Mouse (Mus musculus): ENCODE results near the gene Gm17409. TPM values are rescaled to one million over a fixed set of nuclear protein-coding genes. Genes with fewer than 3 reads are reported as not detected.

Gm17409 gene
- total and polyA plus RNA-seq, 2 experiments: not detected

DNA sequence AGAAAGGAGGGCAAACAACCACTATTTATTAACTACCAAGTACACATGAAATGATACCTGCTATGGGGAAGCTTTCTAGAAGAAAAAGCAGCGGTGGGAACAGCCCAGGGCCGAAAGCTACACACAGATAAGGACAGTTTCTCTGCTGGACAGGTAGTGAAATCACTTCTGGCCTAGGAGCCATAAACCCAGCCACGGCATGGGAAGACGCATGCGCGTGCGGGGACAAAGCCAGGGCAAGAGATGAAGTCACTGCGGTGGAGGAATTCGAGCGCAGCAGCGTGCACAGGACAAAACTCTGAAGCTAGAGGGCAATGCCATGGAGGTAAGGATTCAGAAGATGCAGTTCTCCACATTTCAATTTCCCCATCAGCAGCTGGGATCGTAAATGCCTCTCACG, 34.4 kb upstream of the Gm17409 start:
- DNase-seq (ENCODE audit: extremely low read depth, low read depth, low spot score): no peak
- Histone ChIP-seq H3K4me1 (ENCODE audit: control insufficient read depth, insufficient read depth, low read length) (no peaks in the 10 kb centered on the region), H3K27me3 (ENCODE audit: control insufficient read depth, insufficient read depth, low read length) (no peaks in the 10 kb centered on the region), H3K9ac (ENCODE audit: low read depth, low read length) (no peak overlapping the region), H3K79me2 (ENCODE audit: control insufficient read depth, insufficient read depth, low read length) (no peaks in the 10 kb centered on the region), H3K27ac (replicated peaks; ENCODE audit: insufficient read depth, low read depth, low read length) (no peak overlapping the region), H3K36me3 (ENCODE audit: control insufficient read depth, insufficient read depth, low read length) (peaks cover 26% of the 10 kb centered on the region), H3K4me3 (ENCODE audit: insufficient read depth, low read depth, low read length) (no peak overlapping the region)
- TF ChIP-seq POLR2A (IDR thresholded peaks at IDR 0.05; ENCODE audit: extremely low read depth, insufficient read depth, low read length) (no peak), CTCF (IDR thresholded peaks at IDR 0.05; ENCODE audit: low read depth, low read length) (no peak)
- WGBS: 96% methylated on average over 13 of the region's 13 CpGs

DNA sequence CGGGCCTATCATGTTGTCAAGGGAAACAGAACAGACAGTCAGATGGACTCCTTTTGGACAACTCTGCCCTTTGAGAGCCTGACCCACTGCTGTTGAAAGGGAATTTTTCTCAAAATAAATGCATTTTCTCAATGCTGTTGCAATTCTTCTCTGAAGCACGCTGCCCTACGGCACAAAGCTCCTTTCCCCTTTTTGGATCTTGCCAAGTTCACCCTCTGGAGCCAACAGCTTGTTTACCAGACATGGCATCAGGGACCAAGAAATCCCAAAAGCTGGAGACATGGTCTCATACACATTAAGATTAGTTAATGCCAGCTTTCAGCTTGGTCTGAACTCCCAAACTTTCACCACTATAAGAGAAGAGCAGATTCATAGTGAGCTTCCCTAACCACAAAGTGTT, 33.0 kb upstream of the Gm17409 start:
- WGBS: 84% methylated on average over 3 of the region's 3 CpGs
- no peak for DNase-seq (ENCODE audit: extremely low read depth, low read depth, low spot score)

DNA sequence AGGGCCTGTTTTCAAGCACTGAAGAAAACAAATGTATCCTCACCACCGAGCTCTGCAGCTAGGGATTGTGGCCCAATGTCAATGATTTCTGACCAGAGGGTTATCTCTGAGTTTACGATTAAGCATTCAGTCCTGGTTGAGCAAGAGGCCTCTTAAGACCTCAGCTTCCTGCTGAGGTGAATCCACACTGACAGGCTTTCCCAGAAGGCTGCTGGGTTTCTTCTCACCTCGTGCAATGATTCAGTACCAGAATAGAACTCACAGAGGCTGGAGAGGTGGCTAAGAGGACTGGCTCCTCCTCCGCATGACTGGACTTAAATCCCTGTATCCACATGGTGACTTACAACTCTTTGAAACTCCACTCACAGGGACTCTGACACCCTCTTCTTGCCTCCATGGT, 26.8 kb upstream of the Gm17409 start:
- no peak for DNase-seq (ENCODE audit: extremely low read depth, low read depth, low spot score)
- Histone ChIP-seq H3K27ac (replicated peaks; ENCODE audit: insufficient read depth, low read depth, low read length) (no peak overlapping the region), H3K4me3 (ENCODE audit: insufficient read depth, low read depth, low read length) (no peak overlapping the region), H3K4me1 (ENCODE audit: control insufficient read depth, insufficient read depth, low read length) (no peaks in the 10 kb centered on the region), H3K27me3 (ENCODE audit: control insufficient read depth, insufficient read depth, low read length) (no peaks in the 10 kb centered on the region), H3K79me2 (ENCODE audit: control insufficient read depth, insufficient read depth, low read length) (no peaks in the 10 kb centered on the region), H3K9ac (ENCODE audit: low read depth, low read length) (no peak overlapping the region), H3K36me3 (ENCODE audit: control insufficient read depth, insufficient read depth, low read length) (peaks cover 29% of the 10 kb centered on the region)
- WGBS: 65% methylated on average over 4 of the region's 4 CpGs
- TF ChIP-seq POLR2A (IDR thresholded peaks at IDR 0.05; ENCODE audit: extremely low read depth, insufficient read depth, low read length): no peak
- TF ChIP-seq CTCF (IDR thresholded peaks at IDR 0.05; ENCODE audit: low read depth, low read length): no peak

More for the DNA sequence above, 33.0 kb upstream of the Gm17409 start:
- H3K9ac ChIP-seq (ENCODE audit: low read depth, low read length): no peak overlapping the region
- no peak overlapping the region for H3K27ac ChIP-seq (replicated peaks; ENCODE audit: insufficient read depth, low read depth, low read length)
- peaks cover 22% of the 10 kb centered on the region for H3K36me3 ChIP-seq (ENCODE audit: control insufficient read depth, insufficient read depth, low read length)
- no peaks in the 10 kb centered on the region for H3K79me2 ChIP-seq (ENCODE audit: control insufficient read depth, insufficient read depth, low read length)
- no peaks in the 10 kb centered on the region for H3K27me3 ChIP-seq (ENCODE audit: control insufficient read depth, insufficient read depth, low read length)
- no peak overlapping the region for H3K4me3 ChIP-seq (ENCODE audit: insufficient read depth, low read depth, low read length)
- H3K4me1 ChIP-seq (ENCODE audit: control insufficient read depth, insufficient read depth, low read length): no peaks in the 10 kb centered on the region
- TF ChIP-seq CTCF (IDR thresholded peaks at IDR 0.05; ENCODE audit: low read depth, low read length): no peak
- no peak for TF ChIP-seq POLR2A (IDR thresholded peaks at IDR 0.05; ENCODE audit: extremely low read depth, insufficient read depth, low read length)

DNA sequence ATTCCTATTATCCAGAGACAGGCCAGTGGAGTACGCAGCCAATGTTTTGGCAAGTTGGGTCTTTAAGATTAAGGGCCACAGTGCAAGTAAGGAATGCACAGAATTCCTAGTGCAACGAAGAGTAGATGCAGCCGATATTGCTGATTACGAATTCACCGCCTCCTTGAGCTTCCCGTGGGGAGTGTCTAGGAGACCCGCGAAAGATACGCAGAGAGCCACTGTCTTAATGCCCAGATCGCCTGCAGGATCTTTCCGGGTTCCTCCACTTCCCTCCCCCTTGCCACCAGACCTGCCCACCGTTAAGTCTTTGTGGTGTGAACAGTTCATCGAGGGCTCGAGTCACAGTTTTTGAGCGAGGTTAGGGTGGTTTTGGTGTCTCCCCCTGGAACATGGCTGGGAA, 22.9 kb upstream of the Gm17409 start:
- Histone ChIP-seq H3K27me3 (ENCODE audit: control insufficient read depth, insufficient read depth, low read length) (no peaks in the 10 kb centered on the region), H3K36me3 (ENCODE audit: control insufficient read depth, insufficient read depth, low read length) (peaks cover 29% of the 10 kb centered on the region), H3K27ac (replicated peaks; ENCODE audit: insufficient read depth, low read depth, low read length) (no peak overlapping the region), H3K4me3 (ENCODE audit: insufficient read depth, low read depth, low read length) (no peak overlapping the region), H3K4me1 (ENCODE audit: control insufficient read depth, insufficient read depth, low read length) (no peaks in the 10 kb centered on the region), H3K79me2 (ENCODE audit: control insufficient read depth, insufficient read depth, low read length) (no peaks in the 10 kb centered on the region), H3K9ac (ENCODE audit: low read depth, low read length) (no peak overlapping the region)
- WGBS: 98% methylated on average over 15 of the region's 15 CpGs
- no peak for TF ChIP-seq POLR2A (IDR thresholded peaks at IDR 0.05; ENCODE audit: extremely low read depth, insufficient read depth, low read length)
- no peak for TF ChIP-seq CTCF (IDR thresholded peaks at IDR 0.05; ENCODE audit: low read depth, low read length)
- DNase-seq (ENCODE audit: extremely low read depth, low read depth, low spot score): no peak

DNA sequence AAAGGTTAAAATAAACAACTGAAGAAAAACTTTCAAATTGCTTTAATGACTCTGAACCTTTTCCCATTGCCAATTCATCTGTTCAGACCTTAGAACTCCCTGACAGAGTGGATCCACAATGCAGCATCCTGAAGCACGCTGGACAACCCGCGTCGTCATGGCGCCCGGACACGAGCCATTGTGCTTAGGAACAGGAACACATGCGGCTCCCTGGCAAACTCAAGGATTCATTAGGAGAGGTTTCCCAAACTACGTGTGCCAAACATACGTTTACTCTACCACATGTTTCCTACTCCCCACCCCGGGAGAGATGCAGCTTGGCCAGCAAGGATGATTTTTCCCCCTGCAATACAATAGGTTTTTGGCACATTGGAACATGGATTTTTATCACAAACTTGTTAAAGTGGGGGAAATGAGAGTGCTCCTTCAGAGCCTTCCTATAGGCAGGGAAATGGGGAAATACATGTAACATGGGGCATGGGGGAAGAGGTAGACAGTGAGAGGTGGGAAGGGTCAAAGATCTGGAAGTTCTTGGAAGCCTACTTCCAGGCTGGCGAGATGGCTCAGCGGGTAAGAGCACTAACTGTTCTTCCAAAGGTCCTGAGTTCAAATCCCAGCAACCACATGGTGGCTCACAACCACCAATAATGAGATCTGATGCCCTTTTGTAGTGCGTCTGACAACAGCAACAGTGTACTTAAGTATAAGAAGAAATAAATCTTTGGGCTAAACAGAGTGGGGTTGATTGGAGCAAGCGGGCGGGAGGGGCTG, 15.6 kb upstream of the Gm17409 start:
- Histone ChIP-seq H3K4me1 (ENCODE audit: control insufficient read depth, insufficient read depth, low read length) (no peaks in the 10 kb centered on the region), H3K27ac (replicated peaks; ENCODE audit: insufficient read depth, low read depth, low read length) (no peak overlapping the region), H3K36me3 (ENCODE audit: control insufficient read depth, insufficient read depth, low read length) (peaks cover 26% of the 10 kb centered on the region), H3K27me3 (ENCODE audit: control insufficient read depth, insufficient read depth, low read length) (no peaks in the 10 kb centered on the region), H3K9ac (ENCODE audit: low read depth, low read length) (no peak overlapping the region), H3K79me2 (ENCODE audit: control insufficient read depth, insufficient read depth, low read length) (peaks cover 3% of the 10 kb centered on the region; the same call in 1 of the 2 replicates), H3K4me3 (ENCODE audit: insufficient read depth, low read depth, low read length) (no peak overlapping the region)
- no peak for DNase-seq (ENCODE audit: extremely low read depth, low read depth, low spot score)
- TF ChIP-seq CTCF (IDR thresholded peaks at IDR 0.05; ENCODE audit: low read depth, low read length): no peak
- no peak for TF ChIP-seq POLR2A (IDR thresholded peaks at IDR 0.05; ENCODE audit: extremely low read depth, insufficient read depth, low read length)
- 95% methylated on average over 16 of the region's 16 CpGs for WGBS

DNA sequence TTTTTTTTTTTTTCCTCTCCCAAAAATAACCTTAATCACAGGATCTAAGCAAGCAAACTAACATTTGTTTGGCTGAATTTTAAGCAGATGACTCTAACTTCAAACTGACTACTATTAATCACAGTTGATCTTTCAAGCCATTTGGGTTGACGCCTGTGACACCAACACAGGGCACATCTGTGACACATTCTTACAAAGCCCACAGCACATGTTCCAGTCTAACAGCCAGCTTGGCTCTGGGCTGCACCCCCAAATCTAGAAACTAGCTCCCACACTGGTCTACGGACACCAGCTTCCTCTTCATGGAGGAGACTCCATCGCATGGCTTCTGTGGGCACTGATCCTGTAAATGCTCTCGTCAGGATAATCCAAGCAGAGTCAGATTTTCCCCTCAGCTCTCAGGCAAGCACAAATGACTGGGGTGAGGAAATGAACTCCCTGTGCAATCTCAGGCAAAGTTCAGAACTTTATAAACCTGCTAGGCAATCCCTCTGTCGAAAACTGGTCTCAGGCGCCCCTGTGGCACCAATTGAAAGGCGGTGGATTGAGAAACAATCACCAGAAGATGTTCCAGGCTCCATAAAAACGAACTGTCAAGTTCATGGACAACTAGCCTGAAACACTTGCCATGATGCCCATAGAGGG, 13.0 kb upstream of the Gm17409 start:
- Histone ChIP-seq H3K36me3 (ENCODE audit: control insufficient read depth, insufficient read depth, low read length) (peaks cover 40% of the 10 kb centered on the region), H3K27me3 (ENCODE audit: control insufficient read depth, insufficient read depth, low read length) (no peaks in the 10 kb centered on the region), H3K9ac (ENCODE audit: low read depth, low read length) (no peak overlapping the region), H3K4me3 (ENCODE audit: insufficient read depth, low read depth, low read length) (no peak overlapping the region), H3K27ac (replicated peaks; ENCODE audit: insufficient read depth, low read depth, low read length) (no peak overlapping the region), H3K79me2 (ENCODE audit: control insufficient read depth, insufficient read depth, low read length) (peaks cover 3% of the 10 kb centered on the region; the same call in 1 of the 2 replicates), H3K4me1 (ENCODE audit: control insufficient read depth, insufficient read depth, low read length) (no peaks in the 10 kb centered on the region)
- no peak for TF ChIP-seq CTCF (IDR thresholded peaks at IDR 0.05; ENCODE audit: low read depth, low read length)
- TF ChIP-seq POLR2A (IDR thresholded peaks at IDR 0.05; ENCODE audit: extremely low read depth, insufficient read depth, low read length): no peak
- WGBS: 87% methylated on average over 8 of the region's 8 CpGs
- peak; percentile 56 for DNase-seq (ENCODE audit: extremely low read depth, low read depth, low spot score)
